Mouse (Mus musculus) Muller cell, postnatal 12 days (primary cell): ENCODE measurements at regions not wholly inside any gene's neighbourhood (a gene's known extent, or its start where the extent isn't known, plus 50 kb on each side); places are given as distances from the start of the nearest gene placed in this dataset.

ENCODE experiments used
- DNase-seq: peaks from one replicate; pipeline ENCODE4 v3.0.0-alpha.2; 2015; ENCODE audit errors: inconsistent ontology term

DNA sequence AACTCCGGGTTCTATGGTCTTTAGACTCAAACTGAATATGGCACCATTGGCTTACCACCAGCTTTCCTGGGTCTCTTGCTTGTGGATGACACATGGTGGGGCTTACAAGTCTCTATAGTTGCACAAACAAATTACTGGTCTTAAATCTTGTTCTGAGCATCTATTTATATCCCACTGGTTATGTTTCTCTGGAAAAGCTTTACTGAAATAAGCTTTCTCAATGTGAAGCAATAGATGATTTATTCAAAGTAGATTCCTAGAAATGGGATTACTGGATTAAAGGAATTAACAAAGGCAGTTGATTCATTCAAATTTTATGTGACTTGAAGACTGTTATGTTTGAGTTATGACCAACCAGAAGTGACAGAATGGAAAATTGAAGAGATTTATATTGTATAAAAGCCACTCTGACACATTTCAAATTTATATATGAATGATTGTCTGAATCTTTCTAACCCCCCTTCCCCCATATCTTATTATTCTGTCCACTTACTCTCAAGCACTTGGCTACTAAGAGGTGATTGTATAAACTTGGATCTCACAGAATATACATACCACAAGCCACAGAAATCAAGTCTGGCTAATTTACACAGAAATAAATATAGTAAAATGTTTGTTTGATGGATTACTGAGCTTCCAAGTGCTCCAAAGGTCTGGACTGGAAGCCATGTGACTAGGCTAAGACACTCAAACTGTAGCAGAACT lies 113.4 kb upstream of the C1qtnf3 start:
- no peak for DNase-seq

DNA sequence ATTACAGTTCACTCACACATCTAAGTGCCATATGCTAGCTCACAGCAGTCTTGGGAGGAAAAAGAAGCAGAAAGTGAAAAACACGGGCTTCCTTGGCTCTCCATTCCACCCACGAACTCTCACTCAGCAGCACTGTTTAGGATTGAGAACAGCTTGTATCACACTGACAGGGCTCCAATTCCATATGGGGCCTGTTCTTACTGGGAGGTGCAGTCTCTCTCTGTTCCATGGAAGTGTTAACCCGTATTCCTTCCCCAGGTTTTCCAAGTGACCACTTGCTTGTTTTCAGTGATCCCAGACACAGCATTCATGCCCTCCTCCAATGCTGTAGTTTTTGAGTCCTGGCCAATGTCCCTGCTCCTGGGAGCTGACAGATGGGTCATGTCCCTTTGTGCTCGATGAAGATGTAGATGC lies 111.5 kb upstream of the C1qtnf3 start:
- no peak for DNase-seq

DNA sequence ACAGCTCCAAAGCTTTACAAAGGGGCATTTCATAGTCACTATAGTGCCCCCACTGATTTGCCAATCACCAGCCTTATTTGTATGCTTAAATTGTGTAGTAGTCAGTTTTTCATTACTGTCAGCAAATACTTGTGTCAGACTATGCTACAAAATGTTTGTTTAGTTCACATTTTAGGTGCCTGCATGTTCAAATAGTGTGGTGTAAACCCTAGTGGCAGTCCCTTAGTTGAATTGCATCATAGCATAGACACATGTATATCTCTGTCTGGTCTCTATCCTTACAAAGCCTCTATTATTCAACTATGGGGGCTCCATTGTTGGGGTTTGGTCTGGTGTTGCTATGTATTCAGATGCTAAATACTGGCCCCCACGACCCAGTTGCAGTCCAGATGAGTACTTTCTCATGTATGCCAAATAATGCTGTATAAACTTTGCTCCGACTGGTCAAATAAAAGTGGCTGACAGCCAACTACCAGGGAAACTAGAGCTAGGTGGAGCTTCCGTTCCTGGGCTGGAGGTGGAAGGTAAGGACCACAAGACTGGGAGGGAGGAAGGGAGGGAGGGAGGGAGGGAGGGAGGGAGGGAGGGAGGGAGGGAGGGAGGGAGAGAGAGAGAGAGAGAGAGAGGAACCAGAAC lies 109.0 kb upstream of the C1qtnf3 start:
- no peak for DNase-seq

DNA sequence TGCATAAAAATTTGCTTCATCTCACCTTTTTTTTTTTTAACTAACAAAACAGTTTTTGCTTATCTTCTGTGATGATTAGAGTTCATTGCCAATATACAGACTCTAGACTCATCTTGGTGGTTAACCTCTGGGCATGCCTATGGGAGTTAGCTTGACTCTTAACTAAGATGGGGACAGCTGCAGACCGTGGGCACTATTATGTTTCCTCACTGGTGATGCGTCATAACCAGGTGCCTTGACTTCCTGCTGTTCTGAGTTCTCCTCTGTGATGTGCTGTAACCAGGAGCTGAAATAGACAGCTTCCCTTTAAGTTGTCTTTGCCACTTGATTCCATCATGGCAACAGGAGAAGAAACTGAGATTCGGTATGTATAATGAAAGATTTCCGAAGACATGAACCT lies 105.4 kb upstream of the C1qtnf3 start:
- no peak for DNase-seq

DNA sequence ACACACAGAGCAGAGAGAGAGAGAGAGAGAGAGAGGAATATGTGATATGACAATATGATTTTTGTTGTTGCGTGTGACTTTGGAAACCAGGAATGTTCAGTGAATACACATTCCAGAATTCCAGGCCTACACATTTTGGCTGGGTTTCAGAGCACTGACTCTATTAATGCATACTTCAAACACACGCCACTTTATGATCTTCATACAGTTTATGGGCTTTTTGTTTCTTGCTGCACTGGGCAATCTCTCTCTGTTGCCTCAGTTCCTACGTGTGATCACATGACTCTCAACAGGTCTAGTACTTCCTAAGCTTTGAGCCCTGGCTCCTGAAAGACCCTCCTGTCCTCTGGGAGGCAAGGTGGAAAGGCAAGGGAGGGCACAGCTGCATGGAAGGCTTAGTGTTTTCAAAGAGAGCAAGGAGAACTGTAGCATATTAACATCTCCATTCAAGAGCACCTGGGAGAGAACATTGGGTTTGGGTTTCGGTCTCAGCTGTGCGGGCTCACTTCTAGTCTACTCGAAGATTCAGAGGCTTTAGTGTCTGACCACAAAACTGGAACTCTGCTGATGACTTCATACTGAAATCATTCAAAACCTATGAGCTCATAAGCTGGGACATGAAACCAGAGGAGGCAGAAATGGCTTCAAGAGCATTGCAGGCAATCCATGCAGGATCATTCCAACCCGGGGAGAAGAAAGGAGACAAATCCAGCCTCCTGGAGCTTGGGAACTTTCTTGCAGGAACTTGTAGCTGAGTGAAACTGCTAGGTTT lies 87.9 kb upstream of the C1qtnf3 start:
- DNase-seq = peak; percentile 45

DNA sequence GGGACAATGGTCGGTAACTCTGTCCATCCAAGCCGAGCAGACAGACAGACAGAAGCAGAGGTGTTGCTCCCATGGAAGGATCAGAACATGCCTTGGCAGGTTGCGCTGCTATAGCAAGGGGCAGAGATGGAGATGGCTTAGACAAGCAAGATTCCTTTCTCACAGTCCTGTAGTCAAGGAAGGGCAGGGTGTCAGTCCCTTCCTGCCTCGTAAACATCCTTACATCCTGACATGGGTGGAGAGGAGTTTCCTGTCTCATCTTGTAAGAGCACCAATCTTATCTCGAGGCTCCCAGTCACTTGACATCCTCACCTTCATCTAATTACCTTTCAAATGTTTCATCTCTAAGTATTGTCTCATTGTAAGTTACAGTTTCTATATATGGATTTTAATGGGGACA lies 87.0 kb upstream of the C1qtnf3 start:
- DNase-seq = no peak

DNA sequence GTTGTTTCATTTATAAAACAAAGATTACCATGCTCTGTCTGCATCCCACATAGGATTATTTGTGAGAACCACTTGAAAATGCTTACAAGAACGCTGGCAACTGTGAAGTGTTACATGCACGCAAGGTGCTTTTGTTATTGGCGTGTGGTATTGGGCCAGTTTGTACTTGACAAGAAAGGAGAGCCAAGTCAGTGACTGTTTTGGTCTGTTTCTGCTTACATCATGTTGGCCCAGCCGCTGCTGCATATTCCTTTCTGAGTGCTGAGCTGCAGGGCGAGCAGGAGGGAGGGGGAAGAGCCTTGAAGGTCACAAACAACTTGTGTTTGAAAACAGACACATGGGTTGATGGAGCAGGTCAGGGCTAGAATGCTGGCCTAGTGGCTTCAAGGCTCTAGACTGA lies 85.3 kb upstream of the C1qtnf3 start:
- no peak for DNase-seq

DNA sequence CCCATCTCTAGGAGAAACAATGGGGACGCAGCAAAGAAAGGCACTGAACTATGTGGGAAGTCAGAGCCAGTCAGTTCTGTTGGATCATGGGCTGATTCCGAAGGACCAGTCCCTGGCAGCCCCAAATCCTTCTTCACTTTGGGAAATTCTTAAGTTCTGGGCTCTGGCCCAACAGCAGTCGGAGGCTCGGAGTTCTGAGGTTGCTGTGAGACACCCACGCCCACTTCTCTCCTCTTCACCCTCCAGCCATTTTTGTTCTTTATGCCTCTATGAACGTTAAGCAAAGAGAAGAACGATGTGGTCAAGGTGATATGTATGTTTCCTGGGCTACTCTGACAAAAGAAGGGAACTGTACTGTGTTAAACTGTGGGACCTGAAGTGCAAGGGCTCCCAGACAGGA lies 84.0 kb upstream of the C1qtnf3 start:
- no peak for DNase-seq

DNA sequence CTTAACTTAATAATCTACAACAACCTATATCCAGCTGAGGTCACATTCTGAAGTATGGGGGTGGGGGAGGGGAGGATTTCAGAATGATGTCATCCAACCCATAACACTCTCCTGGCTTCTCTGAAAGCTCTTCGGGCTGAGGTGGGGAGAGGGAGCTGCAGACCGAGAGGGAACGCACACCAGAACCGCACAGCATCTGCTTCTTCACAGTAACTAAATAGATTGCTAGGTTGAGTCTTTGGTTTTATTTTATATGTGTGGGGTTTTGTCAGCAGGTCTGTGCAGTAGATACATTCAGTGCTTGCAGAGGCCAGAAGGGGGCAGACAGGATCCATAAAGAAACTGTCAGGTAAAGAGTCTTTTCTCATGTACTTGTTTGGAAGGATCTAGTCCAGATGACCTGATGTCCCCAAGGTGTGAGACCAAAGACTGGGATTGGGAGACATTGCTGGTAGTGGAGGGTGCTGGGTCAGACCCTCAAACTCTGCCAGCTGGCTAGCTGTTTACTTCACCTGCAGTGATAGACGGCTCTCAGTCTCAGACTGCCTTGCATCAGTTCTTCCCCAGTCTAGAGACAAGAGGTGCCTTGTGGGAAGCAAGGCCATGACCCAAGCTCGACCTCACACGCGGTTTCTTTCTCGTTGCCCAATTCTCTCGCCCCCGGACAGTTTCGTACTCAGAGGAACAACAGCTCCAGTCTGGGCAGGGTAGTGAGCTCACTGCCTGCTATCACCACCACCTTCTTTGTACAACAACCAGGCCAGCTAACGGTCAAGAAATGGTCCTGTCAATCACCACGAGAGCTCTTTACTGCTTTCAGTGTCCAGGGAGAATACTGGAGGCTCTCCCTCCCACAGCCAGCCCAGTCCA lies 83.2 kb upstream of the C1qtnf3 start:
- DNase-seq = peak; percentile 22

DNA sequence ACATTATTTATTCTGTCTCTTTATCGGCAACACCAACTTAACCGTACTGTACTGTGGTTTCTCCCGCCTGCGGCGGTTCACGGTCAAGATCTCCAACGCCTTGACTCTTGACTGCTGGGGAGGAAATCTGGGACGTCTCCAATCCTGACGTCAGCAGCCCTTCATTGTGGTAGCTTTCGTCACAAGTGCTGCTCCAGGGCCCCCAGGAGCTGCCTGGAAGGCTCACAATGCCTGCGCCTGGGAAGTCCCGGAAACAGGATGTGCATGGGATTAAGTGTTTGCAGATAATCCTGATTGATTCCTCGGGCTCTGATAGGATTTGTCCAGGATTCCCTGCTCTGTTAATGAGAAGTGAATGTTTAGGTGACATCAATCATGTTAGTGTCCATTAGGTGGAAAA lies 82.3 kb upstream of the C1qtnf3 start:
- no peak for DNase-seq

DNA sequence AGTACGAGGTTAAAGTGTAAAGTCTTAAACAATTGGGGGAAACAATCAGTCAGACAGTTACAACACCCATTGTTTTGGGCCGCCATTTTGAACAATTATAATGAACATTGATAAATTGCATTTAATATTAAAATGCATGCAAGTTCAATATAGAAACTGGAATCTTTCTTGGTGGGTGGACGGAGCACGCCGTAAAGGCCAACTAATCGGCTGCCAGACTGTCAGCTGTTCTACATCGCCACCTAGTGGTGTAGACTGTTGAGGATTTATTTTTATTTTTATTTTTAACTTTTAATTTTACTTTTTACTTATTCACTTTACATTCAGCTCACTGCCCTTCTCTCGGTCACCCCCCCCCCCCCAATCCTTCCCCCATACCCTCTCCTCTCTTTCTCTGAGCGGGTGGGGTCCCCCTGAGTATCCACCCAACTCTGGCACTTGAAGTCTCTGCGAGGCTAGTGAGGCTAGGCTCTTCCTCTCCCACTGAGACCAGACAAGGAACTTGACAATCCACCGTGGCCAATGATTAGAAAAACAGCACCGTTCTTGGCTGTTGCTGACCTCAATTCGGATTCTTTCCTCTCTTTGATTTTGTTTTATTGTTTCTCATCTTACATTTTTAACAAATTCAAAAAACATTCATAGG lies 79.7 kb upstream of the C1qtnf3 start:
- DNase-seq = no peak

DNA sequence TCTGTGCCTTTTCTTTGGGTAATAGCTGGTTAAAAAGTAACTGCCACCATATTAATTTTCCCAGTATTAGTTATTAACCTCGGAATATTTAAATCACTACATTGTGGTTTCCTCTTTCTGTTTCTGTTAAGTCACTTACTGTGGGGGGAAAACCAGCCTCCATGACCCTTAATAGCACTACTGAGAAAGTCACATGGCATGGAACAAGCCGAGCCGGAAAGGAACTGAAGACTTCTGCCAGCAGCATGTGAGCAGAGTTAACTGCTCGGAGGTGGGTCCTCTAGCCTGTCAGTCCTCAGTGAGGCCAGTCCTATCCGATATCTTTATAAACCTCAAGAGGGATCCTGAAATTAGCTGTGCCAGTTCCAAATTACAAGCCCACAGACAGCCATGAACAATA lies 75.8 kb upstream of the C1qtnf3 start:
- DNase-seq = no peak

DNA sequence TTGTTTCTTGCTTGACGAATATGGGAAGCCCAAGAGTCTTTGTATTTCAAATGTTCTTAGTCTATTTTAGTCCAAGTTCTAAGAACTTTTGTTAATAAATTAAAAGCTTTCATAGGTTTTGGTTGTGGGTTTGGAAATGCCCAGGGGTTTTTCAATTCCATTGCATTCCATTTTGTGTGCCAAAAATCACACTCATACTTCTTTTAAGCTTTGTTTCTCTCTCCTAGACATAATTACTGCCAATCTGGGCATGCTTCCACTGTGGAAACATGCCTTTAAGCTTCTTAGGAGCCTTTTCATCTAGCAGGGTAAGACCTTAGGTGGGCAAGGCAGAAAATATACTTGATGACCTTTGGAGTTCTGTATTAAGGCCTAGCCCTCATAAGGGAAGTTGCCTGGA lies 70.4 kb upstream of the C1qtnf3 start:
- peak; percentile 77 for DNase-seq

DNA sequence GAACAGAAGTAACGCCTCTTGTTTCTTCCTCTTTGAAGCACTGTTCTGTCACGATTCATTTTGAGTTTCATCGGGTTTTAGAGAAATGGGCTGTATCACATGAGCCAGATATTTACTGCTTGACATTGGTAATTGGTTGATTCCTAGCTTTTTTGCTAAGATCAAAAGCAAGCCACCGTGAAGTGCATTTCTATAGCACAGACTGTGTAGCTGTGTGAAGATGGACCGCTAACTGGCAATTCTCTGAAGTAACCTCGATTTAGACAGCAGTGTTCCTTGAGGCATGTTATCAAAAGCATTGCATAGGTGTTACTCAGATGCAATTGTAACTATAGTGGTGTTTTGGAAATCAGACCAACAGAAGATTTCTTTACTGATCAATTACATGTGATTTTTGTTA lies 64.1 kb upstream of the C1qtnf3 start:
- DNase-seq = no peak

DNA sequence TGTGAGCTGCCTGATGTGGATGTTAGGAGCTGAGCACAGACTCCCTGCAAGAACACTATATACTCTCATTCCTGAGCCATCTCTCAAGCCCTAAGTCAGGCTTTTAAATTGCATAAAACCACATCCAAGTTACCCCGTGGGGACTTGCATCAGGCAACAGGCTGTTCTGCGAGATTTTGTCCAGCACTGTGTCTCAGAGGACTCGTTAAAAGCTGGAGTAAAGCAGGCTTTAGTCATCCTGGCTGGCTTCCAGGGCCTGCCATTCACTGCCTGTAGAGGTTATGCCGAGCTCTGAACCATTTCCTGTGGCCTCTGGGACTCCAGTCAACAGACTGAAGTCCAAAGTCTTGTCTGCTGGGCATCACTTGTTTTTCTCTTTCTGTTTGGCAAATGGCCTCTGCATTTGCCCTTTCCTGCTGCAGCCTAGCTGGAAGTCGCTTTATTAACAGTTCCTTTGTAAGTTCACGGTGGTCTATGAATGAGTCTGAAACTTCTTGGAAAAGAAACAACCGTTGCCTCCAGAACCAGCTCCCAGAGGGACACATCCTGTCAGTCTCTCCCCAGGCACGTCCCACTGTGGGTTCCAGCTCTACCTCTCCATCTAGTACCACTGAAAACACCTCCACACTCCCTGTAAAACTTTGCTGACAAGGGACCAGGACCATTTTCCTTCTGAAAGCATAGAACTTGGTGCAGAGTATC lies 61.8 kb upstream of the C1qtnf3 start:
- DNase-seq = peak; percentile 86

DNA sequence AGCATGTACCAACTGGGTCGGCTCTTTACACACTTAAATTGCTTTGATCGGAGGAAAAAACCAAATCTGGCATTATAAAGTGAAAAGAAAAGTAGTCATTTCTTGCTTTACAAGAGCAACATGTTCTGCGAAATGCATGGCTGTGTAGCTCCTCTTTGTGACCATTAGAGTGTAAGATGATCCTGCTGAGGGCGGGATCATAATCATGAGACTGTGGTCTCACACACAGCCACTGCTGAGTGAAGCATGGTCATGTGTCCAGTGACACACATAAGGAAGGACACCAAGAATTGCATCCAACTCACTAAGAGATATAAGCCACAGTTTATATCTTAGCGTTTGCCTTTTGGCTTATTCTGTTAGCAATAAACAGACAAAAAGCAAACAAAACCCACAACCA lies 53.8 kb upstream of the C1qtnf3 start:
- DNase-seq = no peak

DNA sequence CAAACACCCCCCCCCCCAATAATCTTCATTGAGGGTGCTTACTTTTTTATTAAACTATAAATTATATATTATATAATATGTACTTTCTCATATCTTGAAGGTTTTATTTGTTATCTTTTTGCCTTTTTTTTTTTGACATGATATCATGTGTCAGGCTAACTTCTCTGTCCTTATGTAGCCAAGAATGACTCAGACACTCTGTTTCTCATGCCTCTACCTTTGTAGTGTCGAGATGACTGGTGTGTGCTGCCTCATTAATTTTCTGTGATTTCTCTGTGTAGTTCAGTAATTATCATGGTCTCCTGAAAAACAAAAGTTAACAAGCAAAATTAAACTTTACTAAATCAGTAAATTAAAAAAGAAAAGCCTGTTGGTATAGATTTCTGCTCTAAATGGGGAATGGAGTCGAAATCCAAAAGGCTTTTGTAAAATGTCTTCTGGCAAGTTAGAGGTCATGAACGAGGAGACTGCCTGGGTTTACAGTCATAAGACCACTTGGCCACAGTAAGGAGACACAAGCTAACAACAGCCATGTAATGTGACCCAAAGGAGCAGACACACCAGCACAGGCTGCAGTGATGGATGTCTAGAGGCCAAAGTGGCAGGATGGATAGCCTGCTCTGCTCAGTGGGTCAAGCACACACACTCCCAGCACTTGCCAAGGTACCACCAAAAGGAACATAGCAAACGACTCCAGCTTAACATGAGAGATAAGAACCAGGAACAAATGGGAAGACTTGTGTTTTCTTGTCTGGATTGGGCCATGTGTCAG lies 53.2 kb upstream of the C1qtnf3 start:
- no peak for DNase-seq

DNA sequence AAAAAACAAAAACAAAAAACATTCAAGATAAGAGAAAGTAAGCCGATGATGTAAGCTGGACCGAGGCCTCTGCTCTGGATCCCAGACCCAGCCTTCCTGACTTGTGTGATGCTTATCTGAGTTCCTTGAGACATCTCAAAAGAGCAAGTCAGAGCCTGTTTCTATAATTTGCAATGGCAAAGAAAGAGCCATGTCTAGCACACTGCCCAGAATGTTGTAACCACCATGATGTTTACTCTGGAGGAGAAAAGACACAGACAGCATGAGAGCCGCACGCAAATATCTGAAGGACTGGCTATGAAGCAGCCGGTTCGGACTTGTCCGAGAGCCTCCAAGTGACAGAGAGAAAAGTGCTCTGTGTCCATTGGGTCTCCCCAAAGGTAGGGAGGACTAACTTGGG lies 52.2 kb upstream of the C1qtnf3 start:
- DNase-seq = no peak

DNA sequence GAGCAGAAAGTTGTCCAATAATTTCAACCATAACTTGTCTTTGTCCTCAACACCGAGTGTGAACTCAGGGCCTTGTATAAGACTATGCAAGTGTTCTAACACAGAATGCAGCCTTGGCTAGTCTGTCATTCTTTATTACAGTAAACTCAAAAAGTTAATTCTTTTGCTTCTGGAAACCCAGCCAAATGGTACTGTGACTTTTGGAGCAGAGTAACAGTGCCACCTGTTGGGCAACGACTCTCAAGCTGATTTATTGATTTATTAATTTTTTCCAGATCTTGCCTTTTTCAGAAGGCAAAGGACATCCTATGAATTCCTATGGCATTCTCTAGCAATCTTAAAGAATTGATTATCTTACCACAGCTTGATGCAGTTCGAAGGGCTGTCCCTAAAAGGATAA lies 51.1 kb upstream of the C1qtnf3 start:
- peak; percentile 35 for DNase-seq

DNA sequence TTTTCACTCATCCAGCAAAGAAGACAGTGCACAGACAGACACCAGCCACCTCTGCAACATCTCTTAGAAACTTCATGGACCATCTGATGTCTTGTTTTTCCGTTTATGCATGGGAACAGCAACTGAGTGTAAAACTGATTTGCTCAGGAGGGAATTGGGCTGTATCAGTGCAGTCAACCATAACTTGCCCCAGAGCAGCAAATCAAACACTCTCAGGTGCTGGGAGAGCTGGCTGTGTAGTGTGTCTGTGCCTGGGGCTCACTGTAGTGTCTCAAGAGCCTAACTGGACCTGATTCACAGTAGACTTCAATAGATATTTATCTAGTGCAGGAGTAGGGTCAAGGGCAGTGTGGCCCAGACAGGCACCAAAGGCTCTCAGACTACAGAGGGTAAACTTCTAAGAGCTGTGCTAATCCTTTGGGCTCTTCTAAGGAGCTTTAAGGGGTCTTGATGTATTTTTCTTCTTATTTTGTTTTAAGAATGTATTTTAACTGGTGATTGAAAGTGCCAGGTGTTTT lies 50.3 kb upstream of the C1qtnf3 start:
- no peak for DNase-seq
